Mouse (Mus musculus) T-cell, adult 2 months (primary cell): ENCODE results near the gene Cd209g.
A peak's percentile ranks its signal among the peaks of the same experiment; 100 is the strongest.
"Not testable (repeated sequence)": the region's sequence is repeated elsewhere in the genome, so short reads cannot be mapped to it uniquely, and the experiment has no call there.

Experiments
- DNase-seq: peaks from one replicate; pipeline ENCODE4 v3.0.0; 2022; ENCODE audit warnings: low spot score

The Cd209g gene

GRCm38 (mm10) chr8:4133798-4134197 is at the start of gene Cd209g:
Gene Cd209g (plus strand): TSS chr8:4134098.
- DNase-seq, result no peak

DNA sequence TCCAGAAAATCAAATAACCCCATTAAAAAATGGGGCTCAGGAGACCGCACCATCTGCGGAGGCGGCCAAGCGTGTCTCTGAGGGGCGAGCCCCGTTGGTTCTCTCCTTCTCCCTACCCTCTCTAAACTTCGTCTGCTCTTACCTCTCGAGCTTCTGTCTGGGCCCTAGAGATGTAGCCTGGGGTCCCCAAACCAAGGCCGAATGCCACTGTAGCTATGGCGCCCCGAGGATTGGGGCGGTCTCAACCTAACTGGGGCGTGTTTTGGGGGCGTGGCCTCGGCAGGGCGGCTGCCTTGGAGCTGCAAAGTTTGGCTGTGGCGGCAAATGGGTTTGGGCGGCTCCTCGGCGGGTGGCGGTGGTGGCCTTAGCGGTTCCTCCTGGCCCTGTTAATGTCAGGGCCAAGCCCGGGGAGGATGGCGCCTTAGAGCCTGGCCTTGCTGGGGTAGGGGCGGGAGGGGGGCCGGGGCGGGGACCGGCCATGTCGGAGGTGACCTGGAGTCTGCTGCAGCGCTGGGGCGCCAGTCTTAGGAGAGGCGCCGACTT is 46.6 kb upstream of the Cd209g start:
- not testable (repeated sequence) for DNase-seq

DNA sequence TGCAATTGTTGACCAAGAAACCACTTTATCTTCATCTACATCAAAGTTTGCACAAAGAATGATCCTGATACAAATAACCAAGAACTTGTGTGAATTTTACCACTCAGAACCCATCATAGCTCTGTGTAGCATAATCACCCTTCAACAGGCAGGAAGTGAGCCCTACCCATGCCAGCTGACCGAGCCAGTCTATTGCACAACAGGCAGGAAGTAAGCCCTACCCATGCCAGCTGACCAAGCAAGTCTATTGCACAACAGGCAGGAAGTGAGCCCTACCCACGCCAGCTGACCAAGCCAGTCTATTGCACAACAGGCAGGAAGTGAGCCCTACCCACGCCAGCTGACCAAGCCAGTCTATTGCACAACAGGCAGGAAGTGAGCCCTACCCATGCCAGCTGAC is 45.4 kb upstream of the Cd209g start:
- not testable (repeated sequence) for DNase-seq

DNA sequence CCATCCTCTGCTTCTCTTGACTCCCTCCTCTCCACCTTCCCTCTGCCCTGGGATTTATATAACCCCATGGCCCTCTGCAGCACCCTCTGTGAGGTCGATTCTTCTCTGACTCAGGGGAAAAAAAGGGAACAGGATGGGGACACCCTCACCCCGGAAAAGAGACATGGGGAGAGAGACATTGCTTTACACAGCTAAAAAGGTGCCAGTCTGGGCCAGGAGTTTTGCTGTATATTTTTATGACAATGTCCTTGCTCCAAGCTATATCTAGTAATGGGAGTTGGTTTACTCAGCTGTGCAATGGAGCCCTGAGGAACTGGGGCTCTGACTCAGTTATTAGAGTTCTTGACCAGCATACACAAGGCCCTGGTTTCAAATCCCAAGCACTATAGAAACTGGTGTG is 28.2 kb upstream of the Cd209g start, which contains the start of gene Cd209f:
TSS of gene Cd209f (minus strand) at position 101 of the 400 bp plus-strand sequence.
- DNase-seq, result not testable (repeated sequence)

DNA sequence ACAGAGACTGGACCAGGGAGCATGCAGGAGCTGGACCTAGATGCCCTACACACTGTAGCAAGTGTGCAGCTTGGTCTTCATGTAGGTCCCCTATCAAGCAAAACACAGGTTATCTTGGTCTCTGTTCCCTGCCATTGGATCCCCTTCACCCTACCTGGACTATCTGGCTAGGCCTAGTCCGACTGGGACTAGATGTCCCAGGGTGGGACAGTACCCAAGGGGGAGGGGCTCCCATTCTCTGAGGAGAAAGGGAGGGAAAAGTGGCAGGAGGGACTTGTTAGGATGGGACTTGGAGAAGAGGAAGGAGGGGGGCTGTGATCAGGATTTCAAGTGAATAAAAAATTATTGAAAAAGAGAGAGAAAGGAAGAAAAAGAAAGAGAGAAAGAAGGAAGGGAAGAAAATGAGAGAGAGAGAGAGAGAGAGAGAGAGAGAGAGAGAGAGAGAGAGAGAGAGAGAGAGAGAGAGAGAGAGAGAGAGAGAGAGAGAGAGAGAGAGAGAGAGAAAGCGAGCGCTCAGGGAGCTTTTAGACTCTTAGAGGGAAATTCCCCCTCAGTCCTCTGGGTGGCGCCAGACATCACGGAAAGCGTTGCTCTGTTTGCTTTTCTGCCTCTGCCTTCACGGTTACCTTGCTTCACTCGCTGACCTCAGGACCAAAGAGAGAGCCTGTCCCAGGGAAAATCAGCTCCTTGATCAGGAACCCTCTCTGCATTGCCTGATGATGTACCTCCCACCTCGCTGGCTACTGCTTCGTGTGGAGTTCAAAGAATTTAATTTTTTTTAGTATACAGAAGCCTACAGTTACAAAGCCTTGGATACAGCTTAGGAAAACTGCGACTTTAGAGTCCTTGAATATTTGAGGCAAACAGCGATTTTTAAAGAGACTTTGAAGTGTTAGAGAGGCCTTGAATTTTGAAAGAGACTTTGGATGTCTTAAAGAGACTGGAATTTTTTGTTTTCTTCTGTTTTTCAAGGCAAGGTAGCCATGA is 6.1 kb downstream of the Cd209g start:
- DNase-seq, result peak; percentile 58

- no peak for DNase-seq
These were observed 7.8 kb downstream of the Cd209g start for GRCm38 (mm10) chr8:4141721-4142120.

GRCm38 (mm10) chr8:4147272-4147671 is 13.4 kb downstream of the Cd209g start:
- no peak for DNase-seq

- no peak for DNase-seq
These were observed 21.0 kb downstream of the Cd209g start for GRCm38 (mm10) chr8:4154878-4155277.

GRCm38 (mm10) chr8:4162786-4163185 is 28.9 kb downstream of the Cd209g start:
- DNase-seq, result no peak

- DNase-seq, result no peak
These were observed 31.4 kb downstream of the Cd209g start for GRCm38 (mm10) chr8:4165176-4165851.

GRCm38 (mm10) chr8:4165852-4166751 is 32.2 kb downstream of the Cd209g start, which contains the start of gene Evi5l:
Gene Evi5l (plus strand): TSS chr8:4166567.
- peak; percentile 97 for DNase-seq

- DNase-seq, result no peak
These were observed 33.1 kb downstream of the Cd209g start for GRCm38 (mm10) chr8:4166881-4167525.

GRCm38 (mm10) chr8:4167918-4168317 is 34.0 kb downstream of the Cd209g start:
- no peak for DNase-seq

GRCm38 (mm10) chr8:4172486-4172885 is 38.6 kb downstream of the Cd209g start:
- DNase-seq, result no peak

GRCm38 (mm10) chr8:4174018-4174417 is 40.1 kb downstream of the Cd209g start:
- no peak for DNase-seq

DNA sequence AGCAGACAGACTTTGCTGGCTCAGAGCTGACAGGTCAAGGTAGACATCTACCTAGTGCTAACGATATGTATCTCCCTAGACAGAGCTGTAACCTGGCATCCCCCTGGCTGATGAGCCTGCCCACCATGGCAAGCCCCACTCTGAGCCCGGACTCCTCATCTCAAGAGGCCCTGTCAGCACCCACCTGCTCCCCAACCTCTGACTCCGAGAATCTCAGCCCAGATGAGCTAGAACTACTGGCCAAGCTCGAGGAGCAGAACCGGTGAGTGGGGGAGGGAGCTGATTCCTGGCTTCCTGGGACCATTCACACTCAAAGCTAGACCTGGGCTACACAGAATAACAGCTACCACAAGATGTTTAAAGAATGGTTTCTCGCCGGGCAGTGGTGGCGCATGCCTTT is 49.5 kb downstream of the Cd209g start:
- no peak for DNase-seq

GRCm38 (mm10) chr8:4186151-4186550 is 52.3 kb downstream of the Cd209g start:
- no peak for DNase-seq
